Mouse (Mus musculus): ENCODE measurements around the gene Fcmr. TPM values are rescaled to one million over a fixed set of nuclear protein-coding genes. Genes with fewer than 3 reads are reported as not detected.

Gene Fcmr
- total and polyA plus RNA-seq, 2 experiments from 2014 or later: 2.2 to 2.5 TPM

DNA sequence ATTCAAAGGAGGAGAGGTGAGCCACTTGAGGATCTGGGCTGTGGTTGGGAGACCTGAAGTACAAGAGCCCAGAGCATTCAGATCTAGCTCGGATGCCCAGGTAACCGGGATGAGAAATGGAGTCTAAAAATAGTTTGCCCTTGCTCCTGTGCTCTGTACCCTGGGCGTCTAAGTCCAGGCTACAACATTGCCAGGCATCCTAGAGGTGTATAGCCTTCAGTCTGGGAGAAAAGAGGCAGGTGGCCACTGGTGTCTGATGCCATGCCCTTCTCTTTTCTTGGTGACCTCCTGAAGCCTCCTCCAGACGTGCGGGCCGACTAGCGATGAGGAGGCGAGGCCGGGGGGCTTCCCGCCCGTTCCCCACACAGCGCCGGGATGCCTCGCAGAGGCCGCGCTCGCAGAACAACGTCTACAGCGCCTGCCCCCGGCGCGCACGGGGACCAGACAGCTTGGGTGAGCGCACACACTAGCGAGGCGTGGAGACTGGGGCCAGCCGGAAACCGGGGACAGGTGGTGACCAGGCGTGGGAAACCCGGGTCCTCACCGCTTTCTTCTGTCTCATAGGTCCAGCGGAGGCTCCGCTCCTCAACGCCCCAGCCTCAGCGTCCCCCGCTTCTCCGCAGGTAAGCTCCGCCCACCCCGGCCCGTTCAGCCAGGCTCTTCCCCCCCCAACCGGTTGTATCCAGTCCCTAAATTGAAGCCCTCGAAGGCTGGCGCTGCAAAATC lies 12.6 kb downstream of the Fcmr start:
- Histone ChIP-seq H3K4me1 (ENCODE audit: insufficient read depth, low read length) (no peaks in the 10 kb centered on the region), H3K27ac (no peak overlapping the region), H3K4me3 (ENCODE audit: low read length) (peak overlapping the region; percentile 46), H3K36me3 (ENCODE audit: insufficient read depth, low read length) (no peaks in the 10 kb centered on the region), H3K27me3 (ENCODE audit: insufficient read depth, low read length) (peaks cover 3% of the 10 kb centered on the region; the same call in 1 of the 2 replicates), H3K4me2 (ENCODE audit: low read depth, low read length) (peak overlapping the region; percentile 77), H3K9me3 (ENCODE audit: low read length) (no peaks in the 10 kb centered on the region), H3K9ac (replicated peaks; ENCODE audit: low read length) (peak overlapping the region; percentile 47)
- peak; percentile 83 for ATAC-seq
- 3% methylated on average over 43 of the region's 43 CpGs for WGBS
- no peak for TF ChIP-seq CTCF (IDR thresholded peaks at IDR 0.05; ENCODE audit: low read depth)
- DNase-seq (ENCODE audit: low spot score): peak; percentile 48

DNA sequence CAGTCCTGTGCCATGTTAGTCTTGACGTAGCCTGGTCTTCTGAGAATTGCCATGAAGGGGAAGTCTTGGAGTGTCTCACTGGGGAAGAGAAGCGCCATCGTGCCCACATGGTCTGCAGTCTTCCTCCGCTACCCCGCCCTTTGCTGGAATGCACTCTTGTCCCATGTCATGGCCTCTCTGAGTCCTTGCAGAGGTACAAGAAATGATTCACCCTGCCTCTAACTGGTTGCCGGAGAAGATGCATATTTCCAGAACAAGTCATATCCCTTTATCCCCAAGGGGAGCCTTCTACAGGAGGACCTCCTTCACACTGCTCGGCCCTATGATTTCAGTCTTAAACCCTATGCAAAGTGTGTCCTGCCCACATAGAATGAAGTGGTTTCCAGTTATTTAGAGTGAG lies 14.5 kb downstream of the Fcmr start:
- TF ChIP-seq CTCF (IDR thresholded peaks at IDR 0.05; ENCODE audit: low read depth): no peak
- ATAC-seq: no peak
- Histone ChIP-seq H3K4me1 (ENCODE audit: insufficient read depth, low read length) (no peaks in the 10 kb centered on the region), H3K9me3 (ENCODE audit: low read length) (no peaks in the 10 kb centered on the region), H3K4me2 (ENCODE audit: low read depth, low read length) (no peak overlapping the region), H3K4me3 (ENCODE audit: low read length) (no peak overlapping the region), H3K27ac (no peak overlapping the region), H3K27me3 (ENCODE audit: insufficient read depth, low read length) (peaks cover 3% of the 10 kb centered on the region; the same call in 1 of the 2 replicates), H3K36me3 (ENCODE audit: insufficient read depth, low read length) (no peaks in the 10 kb centered on the region), H3K9ac (replicated peaks; ENCODE audit: low read length) (no peak overlapping the region)
- no peak for DNase-seq (ENCODE audit: low spot score)
- WGBS: 95% methylated on average over 7 of the region's 7 CpGs

DNA sequence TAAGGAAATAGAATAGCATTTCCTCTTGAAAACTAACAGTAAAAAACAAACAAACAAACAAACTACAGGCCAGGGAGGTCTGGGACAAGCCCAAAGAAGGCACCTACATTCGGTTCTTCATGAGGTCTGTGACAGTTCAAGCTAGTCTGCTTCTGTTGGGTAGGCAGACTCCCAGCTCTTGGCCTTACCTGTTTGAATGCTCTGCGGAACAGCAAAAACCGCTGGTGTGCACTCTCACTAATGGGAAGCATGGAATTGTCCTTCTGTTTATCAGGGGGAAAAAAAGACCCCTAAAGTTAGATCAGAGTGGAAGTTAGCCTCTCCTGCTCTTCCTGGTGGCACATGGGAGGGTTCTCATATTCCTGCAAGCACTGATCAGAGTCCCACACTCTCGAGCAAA lies 17.7 kb downstream of the Fcmr start:
- Histone ChIP-seq H3K9ac (replicated peaks; ENCODE audit: low read length) (no peak overlapping the region), H3K36me3 (ENCODE audit: insufficient read depth, low read length) (no peaks in the 10 kb centered on the region), H3K4me2 (ENCODE audit: low read depth, low read length) (no peak overlapping the region), H3K27ac (no peak overlapping the region), H3K9me3 (ENCODE audit: low read length) (no peaks in the 10 kb centered on the region), H3K4me3 (ENCODE audit: low read length) (no peak overlapping the region), H3K4me1 (ENCODE audit: insufficient read depth, low read length) (no peaks in the 10 kb centered on the region), H3K27me3 (ENCODE audit: insufficient read depth, low read length) (peaks cover 3% of the 10 kb centered on the region; the same call in 1 of the 2 replicates)
- 86% methylated on average over 4 of the region's 4 CpGs for WGBS
- TF ChIP-seq CTCF (IDR thresholded peaks at IDR 0.05; ENCODE audit: low read depth): no peak
- ATAC-seq: no peak
- DNase-seq (ENCODE audit: low spot score): no peak

DNA sequence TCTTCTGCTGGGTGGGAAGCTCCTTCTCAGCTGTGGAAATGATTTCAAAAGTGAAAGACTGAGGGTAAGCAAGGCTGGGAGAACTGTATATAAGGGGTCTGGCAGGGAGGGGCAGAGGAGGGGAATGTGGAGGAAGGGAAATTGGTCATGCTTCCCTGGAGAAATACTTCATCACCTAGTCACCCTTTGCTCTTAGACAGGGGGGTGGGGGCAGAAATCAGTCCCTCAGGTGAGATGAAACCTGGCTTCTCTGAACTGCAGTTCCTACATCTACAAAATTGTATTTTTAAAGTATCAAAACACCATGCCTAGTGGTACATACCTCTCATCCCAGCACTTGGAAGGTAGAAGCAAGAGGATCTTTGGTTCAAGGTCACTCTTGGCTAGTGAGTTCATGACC lies 21.9 kb downstream of the Fcmr start, which contains the start of gene Il24:
Gene Il24 (minus strand): TSS at position 101 of the 400 bp plus-strand sequence.
- DNase-seq (ENCODE audit: low spot score): no peak
- Histone ChIP-seq H3K9me3 (ENCODE audit: low read length) (no peaks in the 10 kb centered on the region), H3K27ac (no peak within 1 kb of the TSS), H3K36me3 (ENCODE audit: insufficient read depth, low read length) (no peaks in the 10 kb centered on the region), H3K4me3 (ENCODE audit: low read length) (no peak within 1 kb of the TSS), H3K9ac (replicated peaks; ENCODE audit: low read length) (no peak within 1 kb of the TSS), H3K27me3 (ENCODE audit: insufficient read depth, low read length) (no peaks in the 10 kb centered on the region), H3K4me1 (ENCODE audit: insufficient read depth, low read length) (no peaks in the 10 kb centered on the region), H3K4me2 (ENCODE audit: low read depth, low read length) (no peak within 1 kb of the TSS)
- no peak for TF ChIP-seq CTCF (IDR thresholded peaks at IDR 0.05; ENCODE audit: low read depth)
- no peak for ATAC-seq

DNA sequence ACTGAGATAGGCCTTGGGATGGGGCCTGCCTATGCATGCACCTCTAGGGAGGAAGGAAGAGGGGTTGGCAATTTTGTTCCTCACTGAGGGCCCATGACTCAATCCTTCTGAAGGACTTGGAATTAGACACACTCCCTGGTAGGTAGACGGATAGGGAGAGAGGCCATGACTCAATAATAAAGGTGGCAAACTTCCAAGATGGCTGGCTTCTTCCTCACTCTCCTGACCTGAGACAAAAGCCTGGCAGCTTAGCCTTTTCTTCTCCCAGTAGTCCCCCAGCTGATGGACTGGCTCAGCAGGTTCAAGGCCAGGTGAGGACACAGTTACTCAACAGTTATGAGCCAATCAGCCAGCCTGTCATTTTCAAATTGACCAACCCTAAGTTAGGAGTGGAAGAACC lies 27.0 kb downstream of the Fcmr start:
- H3K9ac ChIP-seq (replicated peaks; ENCODE audit: low read length): no peak overlapping the region
- no peaks in the 10 kb centered on the region for H3K36me3 ChIP-seq (ENCODE audit: insufficient read depth, low read length)
- WGBS: 47% methylated on average over 1 of the region's 1 CpGs
- H3K27ac ChIP-seq: no peak overlapping the region
- ATAC-seq (no peak), DNase-seq (ENCODE audit: low spot score) (no peak)
- no peak overlapping the region for H3K4me3 ChIP-seq (ENCODE audit: low read length)
- TF ChIP-seq CTCF (IDR thresholded peaks at IDR 0.05; ENCODE audit: low read depth): no peak
- H3K4me2 ChIP-seq (ENCODE audit: low read depth, low read length): no peak overlapping the region
- H3K9me3 ChIP-seq (ENCODE audit: low read length): no peaks in the 10 kb centered on the region
- H3K4me1 ChIP-seq (ENCODE audit: insufficient read depth, low read length): no peaks in the 10 kb centered on the region
- H3K27me3 ChIP-seq (ENCODE audit: insufficient read depth, low read length): no peaks in the 10 kb centered on the region

DNA sequence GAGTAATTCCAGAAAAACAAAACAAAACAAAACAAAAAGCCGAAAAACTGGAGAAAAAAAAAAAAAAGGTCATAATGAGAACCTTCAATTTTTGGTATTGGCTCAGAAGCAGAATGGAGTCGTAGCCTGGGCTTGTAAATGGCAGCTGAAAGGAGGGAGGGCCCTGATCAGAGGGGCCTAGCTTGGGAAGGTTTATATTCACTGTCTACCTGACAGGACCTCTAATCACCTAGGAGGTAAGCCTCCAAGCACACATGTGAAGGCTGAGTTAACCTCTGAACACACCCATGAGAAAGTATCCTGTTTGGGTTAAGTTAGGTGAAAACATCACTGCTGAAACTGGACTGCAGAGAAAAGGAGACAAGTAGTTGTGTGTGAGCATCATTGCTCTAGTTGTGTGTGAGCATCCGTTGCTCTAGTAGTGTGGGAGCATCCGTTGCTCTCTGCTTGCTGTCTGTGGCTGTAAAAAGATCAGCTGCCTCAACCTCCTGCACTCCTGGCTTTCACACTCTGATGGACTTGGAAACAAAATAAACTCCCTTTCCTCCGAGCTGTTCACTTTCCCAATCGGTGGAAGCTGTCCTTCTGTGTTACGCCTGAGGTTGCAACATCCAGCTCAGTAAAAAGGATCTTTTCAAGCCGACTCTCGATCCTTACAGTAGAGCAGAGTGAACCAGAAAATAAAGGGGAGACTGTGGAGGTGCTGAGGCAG lies 28.0 kb downstream of the Fcmr start:
- 65% methylated on average over 9 of the region's 9 CpGs for WGBS
- Histone ChIP-seq H3K9ac (replicated peaks; ENCODE audit: low read length) (no peak overlapping the region), H3K27me3 (ENCODE audit: insufficient read depth, low read length) (no peaks in the 10 kb centered on the region), H3K36me3 (ENCODE audit: insufficient read depth, low read length) (no peaks in the 10 kb centered on the region), H3K9me3 (ENCODE audit: low read length) (no peaks in the 10 kb centered on the region), H3K4me1 (ENCODE audit: insufficient read depth, low read length) (no peaks in the 10 kb centered on the region), H3K27ac (no peak overlapping the region), H3K4me3 (ENCODE audit: low read length) (no peak overlapping the region), H3K4me2 (ENCODE audit: low read depth, low read length) (no peak overlapping the region)
- no peak for TF ChIP-seq CTCF (IDR thresholded peaks at IDR 0.05; ENCODE audit: low read depth)
- no peak for DNase-seq (ENCODE audit: low spot score)
- ATAC-seq: no peak

DNA sequence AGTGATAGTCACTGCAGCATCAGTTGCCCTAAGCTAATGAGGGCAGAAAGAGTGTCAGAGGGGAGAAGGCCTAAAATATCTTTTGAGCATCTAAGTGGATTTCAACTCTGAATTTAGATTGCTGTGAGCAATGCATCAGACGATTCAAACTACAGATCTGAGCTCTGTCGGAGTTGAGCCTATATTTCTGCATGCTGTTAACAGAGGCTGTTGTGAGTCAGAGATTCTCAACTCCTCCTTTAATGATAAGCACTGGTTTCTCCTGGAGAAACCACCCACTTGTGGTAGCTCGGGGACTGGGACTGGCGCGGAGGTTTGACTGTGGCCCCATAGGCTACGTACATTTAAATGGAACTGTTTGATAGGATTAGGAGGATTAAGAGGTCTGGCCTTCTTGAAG lies 29.0 kb downstream of the Fcmr start:
- Histone ChIP-seq H3K36me3 (ENCODE audit: insufficient read depth, low read length) (no peaks in the 10 kb centered on the region), H3K9me3 (ENCODE audit: low read length) (no peaks in the 10 kb centered on the region), H3K4me1 (ENCODE audit: insufficient read depth, low read length) (no peaks in the 10 kb centered on the region), H3K9ac (replicated peaks; ENCODE audit: low read length) (no peak overlapping the region), H3K4me3 (ENCODE audit: low read length) (no peak overlapping the region), H3K27me3 (ENCODE audit: insufficient read depth, low read length) (no peaks in the 10 kb centered on the region), H3K27ac (no peak overlapping the region), H3K4me2 (ENCODE audit: low read depth, low read length) (no peak overlapping the region)
- no peak for TF ChIP-seq CTCF (IDR thresholded peaks at IDR 0.05; ENCODE audit: low read depth)
- ATAC-seq (no peak), DNase-seq (ENCODE audit: low spot score) (no peak)
- 70% methylated on average over 6 of the region's 6 CpGs for WGBS

All from hindbrain, postnatal 0 days (tissue).